Mouse (Mus musculus) layer of hippocampus, adult 2 months (tissue): Measurements from ENCODE around the gene Actrt3. TPM values are rescaled to one million over a fixed set of nuclear protein-coding genes. Genes with fewer than 3 reads are reported as not detected.
"Not testable (repeated sequence)": the region's sequence is repeated elsewhere in the genome, so short reads cannot be mapped to it uniquely, and the experiment has no call there.

ENCODE experiments used
- DNase-seq, 2 experiments: peaks; one replicate each; pipeline ENCODE4 v3.0.0; 2022; ENCODE audit warnings: low spot score in 2 of 2
- H3K27ac ChIP-seq: fragments of 200-600 bp; 2 replicates; pipeline ENCODE4 v1.8.1; 2022
- H3K4me3 ChIP-seq: fragments of 200-600 bp; 2 replicates; pipeline ENCODE4 v1.8.1; 2022; ENCODE audit warnings: mild to moderate bottlenecking
- CTCF ChIP-seq: fragments of 200-600 bp; conservative IDR thresholded peaks from 2 replicates; pipeline ENCODE4 v1.8.1; 2022; ENCODE audit warnings: antibody characterized with exemption, mild to moderate bottlenecking, moderate library complexity
- total RNA-seq, 2 experiments: library from RNA; stranded (reverse); gene quantifications; 2 replicates each; pipeline ENCODE4 v1.2.3; 2021

Gene Actrt3
- total RNA-seq, 2 experiments from 2014 or later: 0.54 to 0.88 TPM

GRCm38 (mm10) chr3:30601610-30602064 lies 1.9 kb upstream of the Actrt3 start:
- Histone ChIP-seq H3K4me3 (peak overlapping the region; percentile 79), H3K27ac (peak overlapping the region; percentile 99)
- DNase-seq: no peak
- TF ChIP-seq CTCF: no peak

GRCm38 (mm10) chr3:30601175-30601574 lies 1.4 kb upstream of the Actrt3 start:
- Histone ChIP-seq H3K27ac (peak overlapping the region; percentile 99), H3K4me3 (peak overlapping the region; percentile 79)
- DNase-seq: peak; percentile 84 to 88
- no peak for TF ChIP-seq CTCF

GRCm38 (mm10) chr3:30600717-30601116 lies 978 bp upstream of the Actrt3 start:
- peak overlapping the region; percentile 99 for H3K27ac ChIP-seq
- H3K4me3 ChIP-seq: peak overlapping the region; percentile 79
- TF ChIP-seq CTCF: no peak; the same call in 1 of the 2 replicates
- DNase-seq: peak; percentile 24 to 38

- TF ChIP-seq CTCF: no peak
- DNase-seq: no peak
- Histone ChIP-seq H3K27ac (no peak overlapping the region), H3K4me3 (no peak overlapping the region)
Measured at GRCm38 (mm10) chr3:30597271-30597670, 2.5 kb downstream of the Actrt3 start.

- DNase-seq: peak in 1 of 2 experiments; percentile 24
- H3K27ac ChIP-seq: peak overlapping the region; percentile 80
- H3K4me3 ChIP-seq: peak overlapping the region; percentile 82
- TF ChIP-seq CTCF: no peak
Measured at GRCm38 (mm10) chr3:30595111-30595832, 4.5 kb downstream of the Actrt3 start.

GRCm38 (mm10) chr3:30593719-30594485 lies 5.8 kb downstream of the Actrt3 start:
- no peak overlapping the region for H3K4me3 ChIP-seq
- no peak overlapping the region for H3K27ac ChIP-seq
- no peak for DNase-seq
- TF ChIP-seq CTCF: peak; percentile 50

GRCm38 (mm10) chr3:30592418-30592853 lies 7.3 kb downstream of the Actrt3 start:
- Histone ChIP-seq H3K27ac (peak overlapping the region; percentile 20; the same call in 1 of the 2 replicates), H3K4me3 (no peak overlapping the region)
- peak in 1 of 2 experiments; percentile 39 for DNase-seq
- peak; percentile 92 for TF ChIP-seq CTCF

GRCm38 (mm10) chr3:30588865-30589264 lies 10.9 kb downstream of the Actrt3 start:
- no peak overlapping the region for H3K4me3 ChIP-seq
- DNase-seq: no peak
- H3K27ac ChIP-seq: no peak overlapping the region
- TF ChIP-seq CTCF: no peak

- Histone ChIP-seq H3K27ac (no peak overlapping the region), H3K4me3 (no peak overlapping the region)
- no peak for TF ChIP-seq CTCF
- DNase-seq: no peak
Measured at GRCm38 (mm10) chr3:30573549-30573948, 26.2 kb downstream of the Actrt3 start.

- not testable (repeated sequence) for H3K4me3 ChIP-seq, DNase-seq, H3K27ac ChIP-seq
Measured at GRCm38 (mm10) chr3:30566333-30566732, 33.4 kb downstream of the Actrt3 start.

- H3K27ac ChIP-seq: no peak overlapping the region
- no peak overlapping the region for H3K4me3 ChIP-seq
- TF ChIP-seq CTCF: peak; percentile 78
- DNase-seq: no peak
Measured at GRCm38 (mm10) chr3:30560677-30561314, 38.9 kb downstream of the Actrt3 start.

- no peak for DNase-seq
- no peak overlapping the region for H3K27ac ChIP-seq
- TF ChIP-seq CTCF: no peak
- no peak overlapping the region for H3K4me3 ChIP-seq
Measured at GRCm38 (mm10) chr3:30553741-30554140, 46.0 kb downstream of the Actrt3 start.

- Histone ChIP-seq H3K4me3 (no peak overlapping the region), H3K27ac (no peak overlapping the region)
- DNase-seq: no peak
- peak; percentile 61 for TF ChIP-seq CTCF
Measured at GRCm38 (mm10) chr3:30550218-30550617, 49.5 kb downstream of the Actrt3 start.
